Mouse (Mus musculus) central nervous system, embryonic 11.5 days (tissue): Measurements from ENCODE around the gene Gpr146. TPM values are rescaled to one million over a fixed set of nuclear protein-coding genes. Genes with fewer than 3 reads are reported as not detected.

ENCODE experiments used
- polyA plus RNA-seq: library from polyadenylated mRNA; depleted of rRNA; stranded (reverse); fragments of >200 nt; gene quantifications from 2 replicates; pipeline ENCODE4 v1.2.3, GENCODE M21; 2012; rRNA removed

Gene Gpr146
- 2.0 and 2.7 TPM in 2 replicates for polyA plus RNA-seq

DNA sequence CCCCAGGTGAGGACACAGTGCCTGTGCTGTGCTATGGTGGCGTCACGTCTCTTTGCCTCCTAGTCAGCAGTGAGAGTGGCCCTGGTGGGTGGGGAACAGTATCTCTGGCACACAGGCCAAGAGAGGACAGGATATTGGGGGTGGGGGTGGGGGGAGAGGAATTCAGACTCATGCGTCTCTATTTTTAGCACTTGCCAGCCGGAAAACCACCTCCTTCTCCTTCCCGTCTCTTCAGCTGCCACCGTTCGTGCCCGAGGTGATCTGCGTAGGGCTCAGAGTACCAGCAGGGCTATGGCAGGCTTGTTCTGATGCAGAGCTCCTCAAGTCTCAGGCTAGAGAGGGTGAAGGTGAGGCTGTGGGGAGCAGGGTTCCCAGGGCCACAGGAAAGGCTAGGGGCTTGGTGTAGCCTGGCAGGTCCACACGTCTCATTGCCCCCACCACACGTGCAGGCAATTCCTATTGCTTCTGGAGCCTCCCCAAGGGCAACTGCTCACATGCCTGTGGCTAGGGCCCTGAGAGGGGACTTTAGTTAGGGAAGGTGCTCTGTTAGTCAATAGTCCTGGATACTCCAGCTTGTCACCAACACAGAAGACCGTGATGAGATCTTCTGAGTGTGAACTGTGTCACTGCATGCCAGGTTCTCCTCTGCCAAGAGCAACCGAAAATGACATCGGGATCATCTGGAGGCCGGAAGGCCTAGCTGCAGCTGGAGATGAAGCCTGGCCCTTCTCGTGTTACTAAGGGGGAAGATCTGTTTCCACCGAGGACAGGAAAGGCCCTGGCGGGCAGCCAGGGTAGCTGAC is at the start of gene Gpr146:
Gene Gpr146 (plus strand): TSS at position 230 of the 803 bp plus-strand sequence.

DNA sequence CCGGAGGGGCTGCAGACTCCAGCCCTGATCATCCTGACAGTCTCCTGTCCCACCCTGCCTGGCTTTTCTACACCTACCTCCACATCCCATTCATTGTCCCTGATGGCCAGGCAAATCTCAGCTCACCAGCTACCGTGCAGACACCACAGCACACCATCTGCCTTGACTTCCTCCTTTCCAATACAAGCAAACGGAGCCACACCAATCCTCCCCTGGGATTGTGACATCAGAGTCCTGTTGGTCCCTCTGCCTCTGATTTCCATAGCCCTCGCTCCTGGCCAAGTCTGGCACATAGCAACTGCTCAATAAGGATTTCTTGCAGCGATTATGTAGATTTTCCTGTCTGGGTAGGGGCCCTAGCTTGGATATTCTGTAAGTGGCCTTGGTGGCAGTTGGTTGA is 26.4 kb upstream of the Gpr146 start, which contains the start of gene Cox19:
Gene Cox19 (minus strand): TSS at position 285 of the 400 bp plus-strand sequence.

GRCm38 (mm10) chr5:139352317-139352716 is 25.2 kb upstream of the Gpr146 start, which contains the start of gene Cyp2w1:
Gene Cyp2w1 (plus strand): TSS chr5:139352617.

GRCm38 (mm10) chr5:139404801-139405401 is 27.4 kb downstream of the Gpr146 start, which contains the start of gene C130050O18Rik:
Gene C130050O18Rik (plus strand): TSS chr5:139405280.

DNA sequence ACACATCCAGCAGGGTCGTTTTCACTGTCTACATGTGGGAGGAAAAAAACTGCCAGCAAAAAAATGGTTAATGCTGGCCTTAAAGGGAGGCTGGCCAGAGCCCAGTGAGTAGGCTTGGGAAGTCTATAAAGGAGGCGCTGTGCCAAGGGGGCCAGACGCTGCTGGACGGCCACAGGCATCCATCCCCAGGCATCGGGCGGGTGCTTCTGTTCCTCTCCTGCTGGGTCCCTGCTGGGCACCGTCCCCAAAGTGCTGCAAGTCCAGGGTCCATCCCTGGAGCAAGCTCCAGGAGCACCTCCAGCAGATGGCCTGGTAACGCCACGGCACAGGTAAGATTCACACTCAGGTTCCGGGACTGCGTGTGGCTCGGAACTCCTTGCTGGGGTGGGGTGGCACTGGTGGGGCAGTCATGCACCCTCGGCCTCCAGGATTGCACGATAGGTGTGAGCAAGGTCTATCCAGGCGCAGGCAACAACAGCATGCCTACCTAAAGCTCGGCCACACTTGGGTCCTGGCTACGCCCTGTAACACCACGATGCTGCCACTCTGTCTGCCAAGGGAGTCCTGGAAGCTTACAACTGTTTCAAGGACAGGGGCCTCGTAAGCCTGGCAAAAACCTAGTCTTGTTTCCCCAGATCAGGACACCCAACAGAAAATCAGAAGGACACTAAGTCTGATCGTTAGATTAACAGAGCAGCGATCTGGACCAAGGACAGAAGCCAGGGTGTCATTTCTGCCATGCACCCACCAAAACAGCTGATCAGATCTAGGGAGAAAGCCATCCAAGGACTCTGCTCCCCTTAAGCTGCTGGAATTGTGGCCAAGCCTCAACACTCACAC is 45.7 kb downstream of the Gpr146 start, which contains the start of gene Gper1:
Gene Gper1 (plus strand): TSS at position 126 of the 840 bp plus-strand sequence.

Other genes starting within 250 kb of the Gpr146 start
- 21.4 and 22.8 TPM in 2 replicates for gene Prkar1b, start 227.7 kb upstream of the Gpr146 start, polyA plus RNA-seq
- gene Dnaaf5, start 227.5 kb upstream of the Gpr146 start, polyA plus RNA-seq, result 14.2 and 14.7 TPM in 2 replicates
- gene Sun1, start 177.1 kb upstream of the Gpr146 start, polyA plus RNA-seq, result 60.9 and 61.1 TPM in 2 replicates
- gene Get4, start 125.4 kb upstream of the Gpr146 start, polyA plus RNA-seq, result 109 and 113 TPM in 2 replicates
- 2.2 and 3.6 TPM in 2 replicates for gene Adap1, start 52.1 kb upstream of the Gpr146 start, polyA plus RNA-seq
- 100 and 138 TPM in 2 replicates for gene Cox19, start 26.3 kb upstream of the Gpr146 start, polyA plus RNA-seq
- gene Cyp2w1, start 25.1 kb upstream of the Gpr146 start, polyA plus RNA-seq, result 0.05 and 0.24 TPM in 2 replicates
- gene C130050O18Rik, start 27.6 kb downstream of the Gpr146 start, polyA plus RNA-seq, result 0.13 and 0.30 TPM in 2 replicates
- 0.66 and 0.89 TPM in 2 replicates for gene Gper1, start 45.5 kb downstream of the Gpr146 start, polyA plus RNA-seq
- 24.5 and 63.5 TPM in 2 replicates for gene 3110082I17Rik, start 82.8 kb downstream of the Gpr146 start, polyA plus RNA-seq
- gene Zfand2a, start 106.9 kb downstream of the Gpr146 start, polyA plus RNA-seq, result 10.7 and 16.4 TPM in 2 replicates
- 30.3 and 57.8 TPM in 2 replicates for gene Uncx, start 165.8 kb downstream of the Gpr146 start, polyA plus RNA-seq